8 mouse cellular contexts compared by ENCODE assay signal in genomic region chr10:8757429-8757931, GRCm38 (mm10).
DNase-seq lines count a peak whose midpoint lies in the region; ATAC-seq and TF ChIP-seq lines count a peak whose summit lies in the region.

No protein-coding gene starts in this region.

- peak overlapping the region; percentile 31 for H3K4me2 ChIP-seq in kidney, embryonic 16.5 days (replicated peaks; ENCODE audit: low read depth, low read length)
- peak overlapping the region; percentile 31 for H3K4me2 ChIP-seq in heart, postnatal 0 days (ENCODE audit: low read depth, low read length)

- DNase-seq in kidney, postnatal 36 days, result no peak
- DNase-seq in embryo, embryonic 11 days, result peak; percentile 56
- peak; percentile 30 for DNase-seq in heart, postnatal 0 days (ENCODE audit: low spot score)
- peak; percentile 23 for DNase-seq in mesoderm, embryonic 11.5 days (ENCODE audit: low read depth, low spot score)
- no peak for DNase-seq in thymus, postnatal 0 days (ENCODE audit: low spot score)
- no peak for DNase-seq in urinary bladder, adult 18-20 months (ENCODE audit: low spot score in 2 of 2)
- no peak for DNase-seq in adrenal gland, postnatal 10 days

- peak overlapping the region; percentile 78 for H3K27ac ChIP-seq in kidney, embryonic 16.5 days (ENCODE audit: low read length)
- peak overlapping the region; percentile 76 for H3K27ac ChIP-seq in heart, postnatal 0 days (ENCODE audit: low read depth)

- H3K36me3 ChIP-seq in kidney, embryonic 16.5 days (ENCODE audit: insufficient read depth, low read length), result peaks cover 5% of the 10 kb centered on the region; the same call in 1 of the 2 replicates
- H3K36me3 ChIP-seq in heart, postnatal 0 days (replicated peaks; ENCODE audit: control insufficient read depth, insufficient read depth, low read length), result 0 out of 2 replicates have a peak, but pooled peaks cover 10% of the 10 kb centered on the region

- H3K4me1 ChIP-seq in kidney, embryonic 16.5 days (ENCODE audit: insufficient read depth, low read length), result peaks cover 19% of the 10 kb centered on the region
- H3K4me1 ChIP-seq in heart, postnatal 0 days (ENCODE audit: control insufficient read depth, insufficient read depth), result no peaks in the 10 kb centered on the region

- H3K9me3 ChIP-seq in kidney, embryonic 16.5 days (ENCODE audit: low read length), result no peaks in the 10 kb centered on the region
- no peaks in the 10 kb centered on the region for H3K9me3 ChIP-seq in heart, postnatal 0 days (replicated peaks; ENCODE audit: control insufficient read depth, low read length)

- no peak for TF ChIP-seq CTCF in heart, postnatal 0 days (IDR thresholded peaks at IDR 0.05; ENCODE audit: low read depth)

- H3K27me3 ChIP-seq in kidney, embryonic 16.5 days (ENCODE audit: insufficient read depth, low read length), result no peaks in the 10 kb centered on the region
- no peaks in the 10 kb centered on the region for H3K27me3 ChIP-seq in heart, postnatal 0 days (ENCODE audit: control insufficient read depth, insufficient read depth, low read length)

- H3K9ac ChIP-seq in kidney, embryonic 16.5 days (replicated peaks; ENCODE audit: low read length), result peak overlapping the region; percentile 12; the same call in 1 of the 2 replicates
- no peak overlapping the region for H3K9ac ChIP-seq in heart, postnatal 0 days (replicated peaks; ENCODE audit: low read depth, low read length)

- peak; percentile 58 for ATAC-seq in kidney, embryonic 16.5 days (ENCODE audit: low FRiP score, low TSS enrichment)
- ATAC-seq in heart, postnatal 0 days (ENCODE audit: insufficient read depth, low read depth), result 0 out of 2 replicates have a peak, but pooled peaks have one; percentile 14

- peak overlapping the region; percentile 4; the same call in 1 of the 2 replicates for H3K4me3 ChIP-seq in kidney, embryonic 16.5 days (ENCODE audit: low read length)
- H3K4me3 ChIP-seq in heart, postnatal 0 days (ENCODE audit: low read depth, low read length), result 0 out of 2 replicates have a peak overlapping the region, but pooled peaks have one; percentile 6

- no peak for TF ChIP-seq EP300 in heart, postnatal 0 days (IDR thresholded peaks at IDR 0.05; ENCODE audit: low read depth)

- 19% methylated on average over 21 of the region's 21 CpGs for WGBS in kidney, embryonic 16.5 days
- 63% methylated on average over 21 of the region's 21 CpGs for WGBS in heart, postnatal 0 days

Comparison
In these comparisons a context has a peak if more than half of its experiments do, and no peak if none do; other contexts are left out.
1. DNase-seq: peak in embryo, embryonic 11 days (single experiment), heart, postnatal 0 days (single experiment) and mesoderm, embryonic 11.5 days (single experiment); none in kidney, postnatal 36 days (0 of 2), thymus, postnatal 0 days (single experiment), urinary bladder, adult 18-20 months (0 of 2) and adrenal gland, postnatal 10 days (single experiment).